Mouse (Mus musculus): ENCODE results near the gene Brca2. TPM values are rescaled to one million over a fixed set of nuclear protein-coding genes. Genes with fewer than 3 reads are reported as not detected.

Brca2 gene
- polyA plus RNA-seq, 1 experiment from 2014 or later = 19.2 TPM

DNA sequence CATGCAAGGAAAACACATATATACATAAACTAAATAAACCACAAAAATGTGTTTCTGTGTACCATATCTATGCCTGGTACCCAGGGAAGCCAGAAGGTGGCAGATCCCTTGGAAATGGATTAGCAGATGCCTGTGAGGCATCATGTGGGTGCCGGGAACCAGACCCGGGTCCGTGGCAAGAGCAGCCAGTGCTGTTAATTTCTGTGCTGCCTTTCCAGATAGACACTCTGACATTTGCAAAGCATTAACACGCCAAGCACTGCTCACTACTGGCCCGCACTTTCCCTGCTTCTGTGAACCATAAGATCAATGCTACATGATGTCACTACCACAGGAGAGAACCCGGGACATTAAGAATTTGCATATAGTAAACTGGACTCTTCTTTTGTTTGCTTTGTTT, 83.7 kb downstream of the Brca2 start:
- WGBS = 99% methylated on average over 6 of the region's 6 CpGs

DNA sequence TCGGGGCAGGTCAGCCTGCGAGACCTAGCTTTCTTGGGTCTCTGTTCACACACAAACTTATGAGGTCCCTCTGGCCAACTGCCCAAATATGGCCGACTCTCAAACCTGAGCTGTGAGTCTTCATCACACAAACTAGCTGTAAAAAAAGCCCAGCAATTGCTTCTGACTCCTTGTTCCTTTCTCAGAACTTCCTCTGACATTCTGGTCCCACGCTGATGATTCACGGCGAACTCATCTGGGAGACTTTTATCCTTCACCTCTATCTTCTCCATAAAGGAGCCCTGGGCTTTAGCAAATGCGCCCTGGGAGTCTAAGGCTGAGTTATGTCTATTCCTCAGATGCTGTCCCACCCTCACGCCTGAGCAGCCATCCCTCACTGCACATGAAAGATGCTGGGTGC, 85.2 kb downstream of the Brca2 start:
- WGBS = 94% methylated on average over 8 of the region's 8 CpGs
- Histone ChIP-seq H3K4me1 (no peaks in the 10 kb centered on the region), H3K27ac (no peak overlapping the region)

More for the DNA sequence above, 83.7 kb downstream of the Brca2 start:
- no peak overlapping the region for H3K4me2 ChIP-seq (replicated peaks)
- H3K36me3 ChIP-seq = peaks cover 16% of the 10 kb centered on the region
- H3K4me3 ChIP-seq = no peak overlapping the region
- no peak for ATAC-seq (ENCODE audit: low FRiP score, low read depth)
- H3K9ac ChIP-seq = no peak overlapping the region
- no peak overlapping the region for H3K27ac ChIP-seq
- H3K27me3 ChIP-seq (replicated peaks) = no peaks in the 10 kb centered on the region
- no peaks in the 10 kb centered on the region for H3K9me3 ChIP-seq
- peaks cover 6% of the 10 kb centered on the region; the same call in 1 of the 2 replicates for H3K4me1 ChIP-seq

DNA sequence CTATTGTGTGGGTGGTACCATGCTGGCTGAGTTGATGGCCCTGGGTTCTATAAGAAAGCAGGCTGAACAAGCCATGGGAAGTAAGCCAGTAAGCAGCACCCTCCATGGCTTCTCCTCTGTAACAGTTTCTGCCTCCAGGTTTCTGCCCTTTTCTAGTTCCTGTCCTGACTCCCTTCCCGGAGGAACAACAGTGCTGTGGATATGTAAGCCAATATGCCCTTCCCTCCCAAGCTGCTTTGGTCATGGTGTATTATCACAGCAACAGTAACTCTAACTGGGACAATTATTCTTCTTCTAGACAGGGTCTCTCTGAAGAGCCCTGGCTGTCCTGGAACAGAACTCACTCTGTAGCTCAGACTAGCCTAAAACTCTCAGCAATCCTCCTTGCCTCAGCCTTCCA, 88.7 kb downstream of the Brca2 start:
- no peak overlapping the region for H3K4me3 ChIP-seq
- H3K9me3 ChIP-seq = no peaks in the 10 kb centered on the region
- ATAC-seq (ENCODE audit: low FRiP score, low read depth) = no peak
- no peaks in the 10 kb centered on the region for H3K27me3 ChIP-seq (replicated peaks)
- no peak overlapping the region for H3K9ac ChIP-seq
- H3K4me1 ChIP-seq = no peaks in the 10 kb centered on the region
- no peak overlapping the region for H3K27ac ChIP-seq
- WGBS = 67% methylated on average over 1 of the region's 1 CpGs
- no peak overlapping the region for H3K4me2 ChIP-seq (replicated peaks)
- peaks cover 15% of the 10 kb centered on the region for H3K36me3 ChIP-seq

More for the DNA sequence above, 85.2 kb downstream of the Brca2 start:
- Histone ChIP-seq H3K4me2 (replicated peaks) (no peak overlapping the region), H3K27me3 (replicated peaks) (no peaks in the 10 kb centered on the region), H3K9ac (no peak overlapping the region), H3K36me3 (peaks cover 16% of the 10 kb centered on the region), H3K9me3 (no peaks in the 10 kb centered on the region), H3K4me3 (no peak overlapping the region)
- ATAC-seq (ENCODE audit: low FRiP score, low read depth) = no peak

DNA sequence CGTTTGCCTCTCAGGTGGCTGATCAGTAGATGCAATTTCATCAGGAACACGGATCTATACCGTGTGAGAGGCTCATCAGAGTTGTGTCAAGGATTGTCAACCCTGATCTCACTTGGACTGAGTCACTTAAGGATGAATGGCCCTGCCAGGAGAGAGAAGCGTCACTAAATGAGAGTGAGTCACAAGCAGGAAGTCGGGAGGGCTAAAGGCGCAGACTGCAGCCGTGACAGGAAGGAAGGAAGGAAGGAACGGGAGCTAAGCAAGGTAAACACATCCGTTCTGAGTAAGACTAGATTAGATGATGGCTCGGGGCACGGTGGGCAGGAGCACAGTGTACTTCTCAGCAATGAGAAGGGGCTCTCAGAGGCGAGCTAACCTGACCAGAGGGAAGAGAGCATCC, 89.3 kb downstream of the Brca2 start:
- Histone ChIP-seq H3K9me3 (no peaks in the 10 kb centered on the region), H3K9ac (no peak overlapping the region), H3K36me3 (peaks cover 10% of the 10 kb centered on the region), H3K4me1 (no peaks in the 10 kb centered on the region), H3K4me2 (replicated peaks) (no peak overlapping the region), H3K27ac (no peak overlapping the region), H3K4me3 (no peak overlapping the region), H3K27me3 (replicated peaks) (no peaks in the 10 kb centered on the region)
- no peak for ATAC-seq (ENCODE audit: low FRiP score, low read depth)
- 83% methylated on average over 12 of the region's 12 CpGs for WGBS

DNA sequence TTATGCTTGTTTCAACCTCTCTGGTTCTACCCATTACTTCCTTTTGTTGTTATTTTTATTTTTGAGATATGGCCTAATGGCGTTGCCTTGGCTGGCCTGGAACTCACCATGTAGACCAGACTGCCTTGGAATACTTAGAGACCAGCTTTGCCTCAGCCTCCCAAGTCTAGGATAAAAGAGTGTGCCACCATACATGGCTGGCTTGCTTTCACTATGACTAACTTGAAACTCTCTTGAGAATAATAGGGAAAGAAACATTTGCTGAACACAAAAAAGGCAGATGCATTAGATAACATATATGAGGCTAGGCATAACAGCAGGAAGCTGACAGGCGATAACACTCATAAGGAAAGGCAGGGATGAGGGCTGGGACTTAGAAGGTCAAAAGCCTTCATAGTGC, 91.6 kb downstream of the Brca2 start:
- H3K9me3 ChIP-seq = no peaks in the 10 kb centered on the region
- no peaks in the 10 kb centered on the region for H3K27me3 ChIP-seq (replicated peaks)
- H3K36me3 ChIP-seq = no peaks in the 10 kb centered on the region
- H3K4me1 ChIP-seq = no peaks in the 10 kb centered on the region
- H3K4me3 ChIP-seq = no peak overlapping the region
- WGBS = 96% methylated on average over 2 of the region's 2 CpGs
- no peak overlapping the region for H3K9ac ChIP-seq
- no peak overlapping the region for H3K27ac ChIP-seq
- no peak for ATAC-seq (ENCODE audit: low FRiP score, low read depth)
- H3K4me2 ChIP-seq (replicated peaks) = no peak overlapping the region

DNA sequence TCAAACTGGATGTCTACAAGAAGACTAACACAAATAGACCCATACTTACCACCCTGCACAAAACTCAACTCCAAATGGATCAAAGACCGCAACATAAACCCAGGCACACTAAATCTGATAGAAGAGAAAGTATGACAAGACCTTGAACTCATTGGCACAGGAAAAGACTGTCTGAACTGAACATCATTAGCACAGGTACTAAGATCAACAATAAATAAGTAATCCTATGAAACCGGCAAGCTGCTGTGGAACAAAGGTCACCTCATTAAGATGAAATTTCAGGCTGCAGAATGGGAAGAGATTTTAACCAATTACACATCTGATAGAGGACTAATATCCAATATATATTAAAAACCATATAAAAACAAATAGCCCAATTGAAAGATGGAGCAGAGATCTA, 93.8 kb downstream of the Brca2 start:
- Histone ChIP-seq H3K4me3 (no peak overlapping the region), H3K27me3 (replicated peaks) (no peaks in the 10 kb centered on the region), H3K4me1 (no peaks in the 10 kb centered on the region), H3K9ac (no peak overlapping the region), H3K36me3 (no peaks in the 10 kb centered on the region), H3K27ac (no peak overlapping the region), H3K4me2 (replicated peaks) (no peak overlapping the region), H3K9me3 (no peaks in the 10 kb centered on the region)
- WGBS = 96% methylated on average over 2 of the region's 2 CpGs
- ATAC-seq (ENCODE audit: low FRiP score, low read depth) = no peak

DNA sequence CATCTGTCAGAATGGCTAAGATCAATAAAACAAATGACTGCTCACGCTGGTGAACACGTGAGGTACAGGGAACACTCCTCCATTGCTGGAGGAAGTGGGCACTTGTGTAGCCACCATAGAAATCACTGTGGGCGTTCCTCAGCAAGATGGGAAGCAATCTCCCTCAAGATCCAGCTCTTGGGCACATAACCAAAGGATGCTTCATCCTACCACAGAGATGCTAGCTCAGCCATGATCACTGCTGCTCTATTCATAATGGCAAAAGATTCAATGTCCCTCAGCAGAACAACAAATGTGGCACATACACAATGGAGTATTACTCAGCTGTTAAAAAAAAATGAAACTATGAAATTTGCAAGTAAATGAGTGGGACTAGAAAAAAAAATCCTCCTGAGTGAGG, 94.3 kb downstream of the Brca2 start:
- Histone ChIP-seq H3K9ac (no peak overlapping the region), H3K4me2 (replicated peaks) (no peak overlapping the region), H3K4me3 (no peak overlapping the region), H3K4me1 (no peaks in the 10 kb centered on the region), H3K9me3 (no peaks in the 10 kb centered on the region), H3K36me3 (no peaks in the 10 kb centered on the region), H3K27me3 (replicated peaks) (no peaks in the 10 kb centered on the region), H3K27ac (no peak overlapping the region)
- 83% methylated on average over 3 of the region's 3 CpGs for WGBS
- no peak for ATAC-seq (ENCODE audit: low FRiP score, low read depth)

DNA sequence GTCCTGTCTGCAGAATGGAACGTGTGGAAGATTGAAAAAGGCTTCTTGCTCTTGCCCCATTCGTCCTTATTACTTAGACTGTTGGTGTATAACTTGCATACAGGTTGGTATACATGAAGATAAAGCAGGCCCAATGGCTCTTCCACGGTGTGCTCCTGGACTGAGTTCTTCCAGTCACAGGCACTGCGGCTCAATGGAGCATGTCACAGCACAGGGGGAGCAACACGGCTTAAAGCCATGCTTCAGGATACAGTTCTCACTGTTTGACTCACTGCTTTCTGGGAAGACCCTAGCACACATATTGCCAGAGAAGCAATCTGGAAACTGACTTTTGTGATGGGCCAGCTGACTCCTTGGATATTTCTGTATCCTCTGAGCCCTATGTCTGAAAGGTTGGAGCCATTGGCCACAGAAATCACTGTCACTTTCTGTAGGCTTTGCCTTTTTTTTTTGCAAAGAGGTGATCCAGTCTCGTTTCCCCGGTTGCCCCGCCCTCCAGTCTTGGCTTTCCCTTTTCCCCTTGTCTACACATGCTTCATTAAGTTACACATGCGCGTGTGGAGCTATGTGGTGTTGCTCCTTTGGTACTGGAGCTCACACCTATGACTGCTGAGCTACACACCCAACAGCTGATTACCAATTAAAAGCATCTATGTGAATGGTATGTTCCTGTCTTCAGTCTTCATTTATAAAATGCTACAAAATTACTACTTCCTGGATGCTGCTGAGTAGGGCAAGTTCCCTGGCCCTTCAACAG, 96.3 kb downstream of the Brca2 start:
- H3K36me3 ChIP-seq = no peaks in the 10 kb centered on the region
- 91% methylated on average over 10 of the region's 10 CpGs for WGBS
- H3K9me3 ChIP-seq = no peaks in the 10 kb centered on the region
- ATAC-seq (ENCODE audit: low FRiP score, low read depth) = no peak
- no peaks in the 10 kb centered on the region for H3K27me3 ChIP-seq (replicated peaks)
- no peak overlapping the region for H3K9ac ChIP-seq
- no peaks in the 10 kb centered on the region for H3K4me1 ChIP-seq
- no peak overlapping the region for H3K4me2 ChIP-seq (replicated peaks)
- H3K4me3 ChIP-seq = no peak overlapping the region
- no peak overlapping the region for H3K27ac ChIP-seq

Other genes starting within 250 kb of the Brca2 start
- gene Zar1l, start 4.5 kb upstream of the Brca2 start, polyA plus RNA-seq (2016; fragmentation: Nextera tagmentation; extraction: Ambion mirVana) = not detected in 2 replicates
- 4.6 and 4.9 TPM in 2 replicates for gene N4bp2l1, start 74.6 kb downstream of the Brca2 start, polyA plus RNA-seq (2016; fragmentation: Nextera tagmentation; extraction: Ambion mirVana)
- 39.4 and 41.1 TPM in 2 replicates for gene N4bp2l2, start 143.6 kb downstream of the Brca2 start, polyA plus RNA-seq (2016; fragmentation: Nextera tagmentation; extraction: Ambion mirVana)
- gene Pds5b, start 151.1 kb downstream of the Brca2 start, polyA plus RNA-seq (2016; fragmentation: Nextera tagmentation; extraction: Ambion mirVana) = 33.8 and 34.4 TPM in 2 replicates

All from neural tube, embryonic 12.5 days (tissue).